In genomic region chr4:109147278-109148038, GRCm38 (mm10) we compare ENCODE assay signal across 8 mouse cellular contexts. TPM values are rescaled to one million over a fixed set of nuclear protein-coding genes. Genes with fewer than 3 reads are reported as not detected.
DNase-seq lines count a peak whose midpoint lies in the region; ATAC-seq lines count a peak whose summit lies in the region.

No protein-coding gene starts in this region.

- intact Hi-C loops in heart, postnatal 10 days (cut with DNase I), result loop anchor here (2.0 to 5.0 kb wide), 2 partner anchors 29 to 75 kb away; no protein-coding TSS in a partner anchor

- no peak overlapping the region for H3K4me3 ChIP-seq in embryonic facial prominence, embryonic 11.5 days (ENCODE audit: low read depth, low read length)

- ATAC-seq in cerebellum, adult (ENCODE audit: insufficient number of reproducible peaks, low FRiP score, low TSS enrichment), result 0 out of 2 replicates have a peak, but pooled peaks have one; percentile 52
- ATAC-seq in embryonic facial prominence, embryonic 11.5 days (replicated peaks; ENCODE audit: insufficient number of reproducible peaks, low FRiP score, low TSS enrichment, low read depth), result peak; percentile 62; the same call in 1 of the 2 replicates

- H3K27ac ChIP-seq in embryonic facial prominence, embryonic 11.5 days (replicated peaks; ENCODE audit: low read depth, low read length), result no peak overlapping the region

- WGBS in embryonic facial prominence, embryonic 11.5 days, result 57% methylated on average over 11 of the region's 11 CpGs

- no peak overlapping the region for H3K9ac ChIP-seq in embryonic facial prominence, embryonic 11.5 days (replicated peaks; ENCODE audit: low read length)

- no peaks in the 10 kb centered on the region for H3K9me3 ChIP-seq in embryonic facial prominence, embryonic 11.5 days (replicated peaks; ENCODE audit: control insufficient read depth, low read length)

- H3K4me2 ChIP-seq in embryonic facial prominence, embryonic 11.5 days (ENCODE audit: low read depth, low read length), result no peak overlapping the region

- H3K27me3 ChIP-seq in embryonic facial prominence, embryonic 11.5 days (ENCODE audit: control insufficient read depth, insufficient read depth, low read length), result no peaks in the 10 kb centered on the region

- H3K36me3 ChIP-seq in embryonic facial prominence, embryonic 11.5 days (replicated peaks; ENCODE audit: control insufficient read depth, insufficient read depth, low read depth, low read length), result no peaks in the 10 kb centered on the region

- no peak for DNase-seq in cerebellum, adult 11-12 months
- peak; percentile 77 for DNase-seq in adrenal gland, postnatal 14 days
- DNase-seq in embryonic facial prominence, embryonic 11.5 days (ENCODE audit: low spot score), result peak; percentile 81
- peak; percentile 72 to 81 for DNase-seq in heart, postnatal 10 days
- DNase-seq in kidney, postnatal 10 days, result peak; percentile 76
- DNase-seq in lung, postnatal 14 days, result peak; percentile 69
- DNase-seq in retina, embryonic 14.5 days (ENCODE audit: low spot score), result peak; percentile 76

- no peaks in the 10 kb centered on the region for H3K4me1 ChIP-seq in embryonic facial prominence, embryonic 11.5 days (ENCODE audit: control insufficient read depth, insufficient read depth, low read length)

RNA-seq across cellular contexts. Expression of gene Osbpl9, which starts 54.6 kb away (rescaled TPM):
- 128 and 156 TPM in 2 replicates for total RNA-seq in adrenal gland, postnatal 14 days (2021)
- 80.7 and 81.0 TPM in 2 replicates for polyA plus RNA-seq in embryonic facial prominence, embryonic 11.5 days (2014; fragmentation: Nextera tagmentation; extraction: Ambion mirVana)
- 10 to 100 TPM; 86.2 to 92.2 TPM for total RNA-seq in heart, postnatal 10 days (2021)
